Mouse (Mus musculus) myocyte (in vitro differentiated cells): ENCODE measurements around the gene Styk1.

Experiments used
- CEBPB ChIP-seq: IDR thresholded peaks from 2 replicates; pipeline ENCODE4 v1.6.1; 2011; ENCODE audit warnings: mild to moderate bottlenecking, moderate library complexity; ENCODE audit not compliant: poor library complexity, insufficient read depth, severe bottlenecking
- E2F4 ChIP-seq: IDR thresholded peaks from one replicate; pipeline ENCODE4 v1.6.1; 2011; ENCODE audit warnings: mild to moderate bottlenecking, control low read depth, moderate library complexity; ENCODE audit not compliant: insufficient read depth
- MAX ChIP-seq: IDR thresholded peaks from one replicate; pipeline ENCODE4 v1.6.1; 2011; ENCODE audit warnings: low read depth, mild to moderate bottlenecking, control low read depth
- MYOD1 ChIP-seq, 3 experiments: IDR thresholded peaks; one replicate each; pipeline ENCODE4 v1.6.1; 2011; ENCODE audit warnings: control low read depth in 2 of 3, low read depth in 2 of 3, mild to moderate bottlenecking in 2 of 3, moderate library complexity in 1 of 3; ENCODE audit not compliant: insufficient read length in 2 of 3, control insufficient read depth in 1 of 3
- MYOG ChIP-seq, 3 experiments: IDR thresholded peaks; one replicate each; pipeline ENCODE4 v1.6.1; 2011; ENCODE audit warnings: control low read depth in 2 of 3, low read depth in 2 of 3, mild to moderate bottlenecking in 2 of 3; ENCODE audit not compliant: insufficient read length in 2 of 3, control insufficient read depth in 1 of 3, insufficient read depth in 1 of 3
- POLR2A ChIP-seq: IDR thresholded peaks from one replicate; pipeline ENCODE4 v1.6.1; 2011; ENCODE audit warnings: low read depth, mild to moderate bottlenecking, control low read depth, moderate library complexity; ENCODE audit not compliant: insufficient read length
- POLR2AphosphoS2 ChIP-seq: IDR thresholded peaks from one replicate; pipeline ENCODE4 v1.6.1; 2011; ENCODE audit warnings: low read depth, control low read depth; ENCODE audit not compliant: insufficient read length
- REST ChIP-seq: IDR thresholded peaks from one replicate; pipeline ENCODE4 v1.6.1; 2011; ENCODE audit warnings: mild to moderate bottlenecking, control low read depth, moderate library complexity; ENCODE audit not compliant: insufficient read depth, insufficient read length
- SRF ChIP-seq: IDR thresholded peaks from one replicate; pipeline ENCODE4 v1.6.1; 2011; ENCODE audit warnings: low read depth; ENCODE audit not compliant: control insufficient read depth, insufficient read length
- TCF12 ChIP-seq: IDR thresholded peaks from one replicate; pipeline ENCODE4 v1.6.1; 2011; ENCODE audit warnings: mild to moderate bottlenecking, control low read depth; ENCODE audit not compliant: poor library complexity, insufficient read depth, severe bottlenecking
- TCF3 ChIP-seq: IDR thresholded peaks from one replicate; pipeline ENCODE4 v1.6.1; 2011; ENCODE audit warnings: low read depth, control low read depth; ENCODE audit not compliant: insufficient read length
- USF1 ChIP-seq: IDR thresholded peaks from one replicate; pipeline ENCODE4 v1.6.1; 2011; ENCODE audit warnings: low read depth, mild to moderate bottlenecking, control low read depth, moderate library complexity

DNA sequence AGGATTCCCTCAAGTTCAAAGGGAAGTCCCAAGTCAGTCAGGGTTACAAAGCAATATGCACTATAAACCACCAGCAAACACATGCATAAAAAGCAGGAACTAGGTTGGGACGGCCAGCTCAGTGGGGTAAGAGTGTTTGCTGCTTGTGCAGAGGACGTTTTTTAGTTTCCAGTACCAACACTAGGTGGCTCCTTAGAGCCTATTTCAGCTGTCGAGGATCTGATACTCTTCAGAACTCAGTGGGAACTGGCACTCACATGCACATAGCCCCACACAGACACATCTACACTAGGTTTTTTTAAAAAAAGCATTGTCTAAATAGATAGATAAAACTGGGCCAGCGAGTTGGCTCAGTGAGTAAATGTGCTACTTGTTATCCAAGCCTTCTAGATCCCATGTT, 13.7 kb upstream of the Styk1 start:
- TF ChIP-seq POLR2A, result no peak
- no peak for TF ChIP-seq MAX
- no peak for TF ChIP-seq MYOG (IDR thresholded peaks at IDR 0.05; ENCODE audit: control insufficient read depth in 1 of 3, insufficient read depth in 1 of 3, insufficient read length in 2 of 3, low read depth in 2 of 3)
- TF ChIP-seq E2F4, result no peak
- no peak for TF ChIP-seq CEBPB
- no peak for TF ChIP-seq POLR2AphosphoS2
- no peak for TF ChIP-seq REST
- no peak for TF ChIP-seq USF1
- TF ChIP-seq TCF12, result no peak
- TF ChIP-seq TCF3, result no peak
- TF ChIP-seq MYOD1 (IDR thresholded peaks at IDR 0.05; ENCODE audit: control insufficient read depth in 1 of 3, insufficient read length in 2 of 3, low read depth in 2 of 3), result no peak
- TF ChIP-seq SRF, result no peak
